Mouse (Mus musculus) E14TG2a.4 (cell line): Measurements from ENCODE around the gene Inpp5f.

Experiments used
- CTCF ChIP-seq: conservative IDR thresholded peaks from 2 replicates; pipeline ENCODE4 v1.5.1; 2014; ENCODE audit warnings: low read length
- NANOG ChIP-seq: IDR thresholded peaks from 2 replicates; pipeline ENCODE4 v1.6.1; 2014; ENCODE audit warnings: borderline replicate concordance, low read length, mixed read lengths
- POU5F1 ChIP-seq: IDR thresholded peaks from 2 replicates; pipeline ENCODE4 v1.6.1; 2014; ENCODE audit warnings: low read length, borderline replicate concordance

- TF ChIP-seq CTCF, result no peak
- TF ChIP-seq NANOG, result no peak
- TF ChIP-seq POU5F1, result no peak
These were observed 39.1 kb upstream of the Inpp5f start for GRCm38 (mm10) chr7:128572030-128572429.
